16 mouse cellular contexts compared by ENCODE assay signal in genomic region chr6:29630216-29630615, GRCm38 (mm10). TPM values are rescaled to one million over a fixed set of nuclear protein-coding genes. Genes with fewer than 3 reads are reported as not detected.
DNase-seq lines count a peak whose midpoint lies in the region; TF ChIP-seq lines count a peak whose summit lies in the region.
"Had no signal": no experiment of that assay in that cellular context is flagged by ENCODE, and none has a peak within 500 bp of the region (broad histone marks: within the 10 kb centered on the region; RNA-seq: fewer than 3 reads in every experiment).

No protein-coding gene starts in this region.

- no peak for TF ChIP-seq CTCF in MEL (IDR thresholded peaks at IDR 0.05 in 2 of 3, conservative IDR thresholded peaks at IDR 0.05 in 1 of 3; ENCODE audit: control insufficient read depth in 1 of 3, insufficient read depth in 1 of 3, low read depth in 2 of 3, low read length in 3 of 3, poor library complexity in 1 of 3, severe bottlenecking in 1 of 3)

- no peak overlapping the region for H3K9ac ChIP-seq in MEL (ENCODE audit: control insufficient read depth, low read depth, low read length, poor library complexity, severe bottlenecking)

- H3K9me3 ChIP-seq in MEL (replicated peaks; ENCODE audit: insufficient read depth, low read length): no peaks in the 10 kb centered on the region

- peak; percentile 37 for DNase-seq in MEL (ENCODE audit: low read depth, low spot score)
- no peak for DNase-seq in urinary bladder, postnatal 4 days (ENCODE audit: low spot score in 2 of 2)
- DNase-seq: adrenal gland, adult 2 months; adrenal gland, adult 8-10 months; adrenal gland, postnatal 10 days; adrenal gland, postnatal 14 days; adrenal gland, postnatal 25 days; adrenal gland, postnatal 36 days; B cell, adult 2 months; cerebellum, adult 11 months; cerebellum, adult 11-12 months; cerebellum, adult 18-20 months; cerebellum, adult 2 months; cerebellum, adult 8-10 months had no signal

- TF ChIP-seq EP300 in MEL (IDR thresholded peaks at IDR 0.05; ENCODE audit: low read depth in 1 of 2, low read length in 2 of 2): peak; percentile 42 to 68; a peak in 3 of 4 replicates

- no peaks in the 10 kb centered on the region for H3K27me3 ChIP-seq in MEL (ENCODE audit: control insufficient read depth in 1 of 2, insufficient read depth in 2 of 2, low read length in 2 of 2)
- H3K27me3 ChIP-seq: CH12.LX had no signal

- H3K36me3 ChIP-seq in MEL (ENCODE audit: control insufficient read depth in 1 of 2, insufficient read depth in 2 of 2, low read length in 2 of 2): peaks cover 0 to 8% of the 10 kb centered on the region in 2 experiments; a peak in 2 of 4 replicates
- H3K36me3 ChIP-seq: G1E had no signal

- TF ChIP-seq POLR2A in MEL (IDR thresholded peaks at IDR 0.05; ENCODE audit: control insufficient read depth in 1 of 2, insufficient read depth in 1 of 2, low read depth in 1 of 2, low read length in 2 of 2, poor library complexity in 1 of 2): no peak

- TF ChIP-seq RAD21 in MEL (IDR thresholded peaks at IDR 0.05; ENCODE audit: low read depth, low read length): no peak

- peaks cover 3 to 10% of the 10 kb centered on the region in 2 experiments; a peak in 2 of 4 replicates for H3K4me1 ChIP-seq in MEL (ENCODE audit: control insufficient read depth in 1 of 2, insufficient read depth in 2 of 2, low read length in 2 of 2)

- no peaks in the 10 kb centered on the region for H3K79me2 ChIP-seq in MEL (ENCODE audit: control insufficient read depth, insufficient read depth, low read length, poor library complexity)

- no peak overlapping the region for H3K4me3 ChIP-seq in MEL (ENCODE audit: control insufficient read depth in 1 of 2, insufficient read depth in 1 of 2, low read depth in 2 of 2, low read length in 2 of 2)

- H3K27ac ChIP-seq in MEL (ENCODE audit: control insufficient read depth, low read depth, low read length): peak overlapping the region; percentile 8; the same call in 1 of the 2 replicates

TF ChIP-seq in MEL, 35 proteins besides CTCF, POLR2A, EP300 and RAD21:
- no peak for TF ChIP-seq E2F4 (IDR thresholded peaks at IDR 0.05; ENCODE audit: borderline replicate concordance, low read depth, low read length)
- no peak for TF ChIP-seq MYB (IDR thresholded peaks at IDR 0.05; ENCODE audit: low read depth, low read length)
- peak; percentile 34; the same call in 1 of the 2 replicates for TF ChIP-seq GATA1 (IDR thresholded peaks at IDR 0.05; ENCODE audit: low read depth, low read length)
- TF ChIP-seq KAT2A (conservative IDR thresholded peaks at IDR 0.05; ENCODE audit: low read depth, low read length): peak; percentile 47; the same call in 1 of the 2 replicates
- TF ChIP-seq SIN3A (IDR thresholded peaks at IDR 0.05; ENCODE audit: low read length): 0 out of 2 replicates have a peak, but pooled peaks have one; percentile 24
- no peak for TF ChIP-seq POLR2AphosphoS5 (IDR thresholded peaks at IDR 0.05; ENCODE audit: borderline replicate concordance, low read depth, low read length)
- TF ChIP-seq ETS1 (IDR thresholded peaks at IDR 0.05; ENCODE audit: low read depth, low read length): peak; percentile 39; the same call in 1 of the 2 replicates
- peak; percentile 66; the same call in 1 of the 2 replicates for TF ChIP-seq TCF12 (IDR thresholded peaks at IDR 0.05; ENCODE audit: low read depth, low read length)
- no peak for TF ChIP-seq POLR2AphosphoS2 (IDR thresholded peaks at IDR 0.05; ENCODE audit: low read length)
- TF ChIP-seq MYC (IDR thresholded peaks at IDR 0.05; ENCODE audit: low read depth, low read length): no peak

RNA-seq across cellular contexts. Expression of gene Tnpo3, which starts 20.5 kb away (rescaled TPM):
- 64.9 and 71.5 TPM in 2 replicates for total RNA-seq in MEL (2012; rRNA removed)
- polyA plus RNA-seq in MEL (2012; ENCODE audit: insufficient read depth in 1 of 2, insufficient read length in 2 of 2, low read depth in 1 of 2, low replicate concordance in 2 of 2, missing spikeins in 1 of 2): 100 to 1,000 TPM; 139 to 148 TPM
